In the genomic region with DNA sequence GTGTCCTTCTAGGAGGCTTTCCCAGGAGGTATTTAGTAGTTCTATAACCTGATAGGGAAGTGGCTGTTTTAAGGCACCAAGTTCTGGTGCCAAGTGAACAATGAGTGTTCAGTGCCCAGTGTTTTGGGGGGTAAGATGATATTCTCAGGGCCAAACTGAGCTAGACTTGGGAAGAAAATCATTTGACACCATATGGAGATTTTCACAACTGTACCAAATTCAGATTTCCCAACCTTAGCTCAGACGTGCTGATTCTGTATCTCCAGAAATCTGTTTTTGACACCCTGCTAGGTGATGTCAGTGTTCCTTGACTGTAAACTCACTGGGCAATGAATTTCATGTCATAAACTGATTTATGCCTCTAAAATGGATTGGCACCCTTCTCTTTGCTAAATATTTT, we compare ENCODE assay signal across 21 mouse cellular contexts.
DNase-seq lines count a peak whose midpoint lies in the region; ATAC-seq and TF ChIP-seq lines count a peak whose summit lies in the region.
"Had no signal": no experiment of that assay in that cellular context is flagged by ENCODE, and none has a peak within 500 bp of the region (broad histone marks: within the 10 kb centered on the region; RNA-seq: fewer than 3 reads in every experiment).

No protein-coding gene starts in this region.

- H3K4me3 ChIP-seq in cortical plate, adult 2 months (ENCODE audit: insufficient read depth, low read length), result no peak overlapping the region

- peaks cover 6% of the 10 kb centered on the region for H3K4me1 ChIP-seq in cortical plate, adult 2 months (ENCODE audit: control insufficient read depth, insufficient read depth, low read length)

- H3K27ac ChIP-seq in cortical plate, adult 2 months (ENCODE audit: insufficient read depth, low read length), result 0 out of 2 replicates have a peak overlapping the region, but pooled peaks have one; percentile 23

- peak; percentile 64 for ATAC-seq in frontal cortex, adult (ENCODE audit: low TSS enrichment)
- ATAC-seq: activated CD4-positive, CD25-positive, alpha-beta regulatory T cell, adult 4 months; CD4-positive, CD25-positive, alpha-beta regulatory T cell, adult 4 months; Patski had no signal

- no peak for TF ChIP-seq POLR2A in cortical plate, adult 2 months (IDR thresholded peaks at IDR 0.05; ENCODE audit: extremely low read depth, insufficient read depth, low read length)

- no peak for TF ChIP-seq CTCF in cortical plate, adult 2 months (IDR thresholded peaks at IDR 0.05; ENCODE audit: extremely low read depth, insufficient read depth, low read length)

- no peak for DNase-seq in frontal cortex, postnatal 10 days (ENCODE audit: low spot score in 2 of 2)
- DNase-seq in brain, adult 2 months (ENCODE audit: low read depth, low spot score), result peak; percentile 64
- peak; percentile 65 for DNase-seq in telencephalon, adult 2 months (ENCODE audit: low read depth, low spot score)
- no peak for DNase-seq in kidney, postnatal 10 days
- no peak for DNase-seq in right cerebral cortex, postnatal 14 days
- no peak for DNase-seq in spleen, adult 12 weeks (ENCODE audit: low spot score)
- DNase-seq: adrenal gland, adult 2 months; adrenal gland, adult 8-10 months; adrenal gland, postnatal 10 days; adrenal gland, postnatal 14 days; adrenal gland, postnatal 25 days; adrenal gland, postnatal 36 days; B cell, adult 2 months; cerebellum, adult 11 months; cerebellum, adult 11-12 months; cerebellum, adult 18-20 months had no signal

Comparison
In these comparisons a context has a peak if more than half of its experiments do, and no peak if none do; other contexts are left out.
1. DNase-seq: peak in brain, adult 2 months (single experiment) and telencephalon, adult 2 months (single experiment); none in frontal cortex, postnatal 10 days (0 of 2), kidney, postnatal 10 days (single experiment), right cerebral cortex, postnatal 14 days (single experiment) and spleen, adult 12 weeks (single experiment).